15 mouse cellular contexts compared by ENCODE assay signal in the genomic region with DNA sequence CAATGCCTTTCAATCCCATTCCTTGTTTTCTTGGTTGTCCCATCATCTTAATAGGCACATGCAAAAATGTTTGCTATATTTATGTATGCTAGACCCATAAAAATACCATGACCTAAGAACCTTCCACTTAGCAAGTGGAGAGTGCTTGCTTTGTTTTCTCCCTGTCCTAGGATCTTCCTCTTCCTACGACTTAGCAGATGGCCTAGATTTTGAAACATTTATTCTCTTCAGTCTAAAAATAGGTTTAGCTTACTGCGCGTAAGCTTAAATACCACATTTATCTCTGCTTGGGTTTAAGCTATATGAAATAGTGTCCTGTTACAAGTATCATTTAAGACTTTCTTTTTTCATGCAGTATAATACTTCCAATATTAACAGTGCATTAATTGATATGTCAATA.
DNase-seq lines count a peak whose midpoint lies in the region; ATAC-seq and TF ChIP-seq lines count a peak whose summit lies in the region.
"Had no signal": no experiment of that assay in that cellular context is flagged by ENCODE, and none has a peak within 500 bp of the region (broad histone marks: within the 10 kb centered on the region; RNA-seq: fewer than 3 reads in every experiment).

No protein-coding gene starts in this region.

- no peak for TF ChIP-seq POLR2A in olfactory bulb, adult 2 months (IDR thresholded peaks at IDR 0.05; ENCODE audit: insufficient read depth, low read depth, low read length)

- no peaks in the 10 kb centered on the region for H3K27me3 ChIP-seq in hindbrain, embryonic 14.5 days (ENCODE audit: control insufficient read depth, insufficient read depth, low read length)
- no peaks in the 10 kb centered on the region for H3K27me3 ChIP-seq in hindbrain, embryonic 16.5 days (replicated peaks; ENCODE audit: control insufficient read depth, insufficient read depth, low read length)
- no peaks in the 10 kb centered on the region for H3K27me3 ChIP-seq in midbrain, postnatal 0 days (ENCODE audit: insufficient read depth, low read length)
- H3K27me3 ChIP-seq in midbrain, embryonic 14.5 days (ENCODE audit: control insufficient read depth, insufficient read depth, low read length) = no peaks in the 10 kb centered on the region
- H3K27me3 ChIP-seq: hindbrain, embryonic 12.5 days; intestine, embryonic 15.5 days; neural tube, embryonic 12.5 days had no signal

- no peak overlapping the region for H3K9ac ChIP-seq in hindbrain, embryonic 14.5 days
- no peak overlapping the region for H3K9ac ChIP-seq in hindbrain, embryonic 16.5 days (ENCODE audit: low read depth, low read length)
- H3K9ac ChIP-seq in midbrain, postnatal 0 days (replicated peaks; ENCODE audit: low read length, poor library complexity, severe bottlenecking) = no peak overlapping the region
- no peak overlapping the region for H3K9ac ChIP-seq in midbrain, embryonic 14.5 days (replicated peaks; ENCODE audit: low read length)
- H3K9ac ChIP-seq: hindbrain, embryonic 12.5 days; intestine, embryonic 15.5 days; liver, embryonic 14.5 days; neural tube, embryonic 12.5 days had no signal

- no peak overlapping the region for H3K4me2 ChIP-seq in hindbrain, embryonic 14.5 days (replicated peaks)
- H3K4me2 ChIP-seq in hindbrain, embryonic 16.5 days (ENCODE audit: low read length) = no peak overlapping the region
- no peak overlapping the region for H3K4me2 ChIP-seq in midbrain, postnatal 0 days (ENCODE audit: low read depth, low read length, poor library complexity, severe bottlenecking)
- no peak overlapping the region for H3K4me2 ChIP-seq in midbrain, embryonic 14.5 days (ENCODE audit: low read length)
- H3K4me2 ChIP-seq: hindbrain, embryonic 12.5 days; intestine, embryonic 15.5 days; neural tube, embryonic 12.5 days had no signal

- no peak for DNase-seq in hindbrain, embryonic 14.5 days (ENCODE audit: low spot score)
- no peak for DNase-seq in midbrain, postnatal 0 days (ENCODE audit: low spot score)
- no peak for DNase-seq in midbrain, embryonic 14.5 days
- DNase-seq in cerebellum, adult 11 months = no peak
- DNase-seq: cerebellum, postnatal 10 days; layer of hippocampus, postnatal 36 days; left cerebral cortex, postnatal 4 days; lung, postnatal 36 days had no signal

- H3K4me1 ChIP-seq in hindbrain, embryonic 14.5 days (replicated peaks; ENCODE audit: control insufficient read depth, insufficient read depth, low read length) = peaks cover 25% of the 10 kb centered on the region
- H3K4me1 ChIP-seq in hindbrain, embryonic 16.5 days (ENCODE audit: control insufficient read depth, insufficient read depth, low read depth, low read length) = peaks cover 13% of the 10 kb centered on the region
- H3K4me1 ChIP-seq in midbrain, postnatal 0 days (ENCODE audit: insufficient read depth, low read length) = peaks cover 9% of the 10 kb centered on the region
- peaks cover 26% of the 10 kb centered on the region for H3K4me1 ChIP-seq in midbrain, embryonic 14.5 days (ENCODE audit: control insufficient read depth, insufficient read depth, low read length)
- peaks cover 17% of the 10 kb centered on the region for H3K4me1 ChIP-seq in olfactory bulb, adult 2 months (ENCODE audit: control insufficient read depth, insufficient read depth, low read length)

- no peak overlapping the region for H3K4me3 ChIP-seq in hindbrain, embryonic 14.5 days (replicated peaks; ENCODE audit: low read length)
- H3K4me3 ChIP-seq in hindbrain, embryonic 16.5 days (ENCODE audit: low read length) = no peak overlapping the region
- no peak overlapping the region for H3K4me3 ChIP-seq in midbrain, postnatal 0 days (ENCODE audit: low read depth, low read length)
- H3K4me3 ChIP-seq in midbrain, embryonic 14.5 days (replicated peaks; ENCODE audit: low read depth, low read length) = no peak overlapping the region
- no peak overlapping the region for H3K4me3 ChIP-seq in olfactory bulb, adult 2 months (ENCODE audit: insufficient read depth, low read depth, low read length)
- H3K4me3 ChIP-seq: hindbrain, embryonic 12.5 days; intestine, embryonic 15.5 days; neural tube, embryonic 12.5 days had no signal

- H3K9me3 ChIP-seq in hindbrain, embryonic 14.5 days (ENCODE audit: control insufficient read depth, low read length) = no peaks in the 10 kb centered on the region
- no peaks in the 10 kb centered on the region for H3K9me3 ChIP-seq in hindbrain, embryonic 16.5 days (ENCODE audit: control insufficient read depth, low read length)
- no peaks in the 10 kb centered on the region for H3K9me3 ChIP-seq in midbrain, postnatal 0 days (ENCODE audit: low read length)
- H3K9me3 ChIP-seq in midbrain, embryonic 14.5 days (ENCODE audit: control insufficient read depth, low read length) = no peaks in the 10 kb centered on the region
- H3K9me3 ChIP-seq: hindbrain, embryonic 12.5 days; intestine, embryonic 15.5 days; neural tube, embryonic 12.5 days had no signal

- no peaks in the 10 kb centered on the region for H3K36me3 ChIP-seq in hindbrain, embryonic 14.5 days (replicated peaks; ENCODE audit: control insufficient read depth, insufficient read depth)
- no peaks in the 10 kb centered on the region for H3K36me3 ChIP-seq in hindbrain, embryonic 16.5 days (ENCODE audit: control insufficient read depth, insufficient read depth, low read length)
- no peaks in the 10 kb centered on the region for H3K36me3 ChIP-seq in midbrain, postnatal 0 days (ENCODE audit: insufficient read depth, low read length)
- no peaks in the 10 kb centered on the region for H3K36me3 ChIP-seq in midbrain, embryonic 14.5 days (ENCODE audit: control insufficient read depth, insufficient read depth, low read length)
- H3K36me3 ChIP-seq: hindbrain, embryonic 12.5 days; intestine, embryonic 15.5 days; neural tube, embryonic 12.5 days had no signal

- no peak for ATAC-seq in hindbrain, embryonic 14.5 days (ENCODE audit: low FRiP score)
- ATAC-seq in hindbrain, embryonic 16.5 days = no peak
- no peak for ATAC-seq in midbrain, postnatal 0 days (ENCODE audit: low FRiP score)
- no peak for ATAC-seq in midbrain, embryonic 14.5 days (ENCODE audit: low FRiP score, low TSS enrichment)
- peak; percentile 47 for ATAC-seq in granulocyte monocyte progenitor cell, adult 5-6 weeks (replicated peaks; ENCODE audit: poor library complexity, severe bottlenecking)
- ATAC-seq: intestine, embryonic 15.5 days had no signal

- TF ChIP-seq CTCF in midbrain, postnatal 0 days (IDR thresholded peaks at IDR 0.05) = no peak
- no peak for TF ChIP-seq CTCF in olfactory bulb, adult 2 months (IDR thresholded peaks at IDR 0.05; ENCODE audit: insufficient read depth, low read depth, low read length)

- H3K27ac ChIP-seq in hindbrain, embryonic 14.5 days = 0 out of 2 replicates have a peak overlapping the region, but pooled peaks have one; percentile 14
- H3K27ac ChIP-seq in hindbrain, embryonic 16.5 days (ENCODE audit: low read depth, low read length) = no peak overlapping the region
- peak overlapping the region; percentile 12; the same call in 1 of the 2 replicates for H3K27ac ChIP-seq in midbrain, postnatal 0 days (ENCODE audit: low read depth, low read length)
- no peak overlapping the region for H3K27ac ChIP-seq in midbrain, embryonic 14.5 days (replicated peaks; ENCODE audit: low read depth, low read length)
- peak overlapping the region; percentile 72 for H3K27ac ChIP-seq in olfactory bulb, adult 2 months (ENCODE audit: insufficient read depth, low read depth, low read length)
- H3K27ac ChIP-seq: hindbrain, embryonic 12.5 days; intestine, embryonic 15.5 days; liver, embryonic 14.5 days; neural tube, embryonic 12.5 days had no signal

- 89% methylated on average over 3 of the region's 3 CpGs for WGBS in hindbrain, embryonic 14.5 days
- WGBS in hindbrain, embryonic 16.5 days = 78% methylated on average over 3 of the region's 3 CpGs
- 77% methylated on average over 3 of the region's 3 CpGs for WGBS in midbrain, postnatal 0 days
- 90% methylated on average over 3 of the region's 3 CpGs for WGBS in midbrain, embryonic 14.5 days
- WGBS in olfactory bulb, adult 2 months = 30% methylated on average over 3 of the region's 3 CpGs

Comparison
In these comparisons a context has a peak if more than half of its experiments do, and no peak if none do; other contexts are left out.
1. H3K27ac ChIP-seq: peak in hindbrain, embryonic 14.5 days (single experiment), midbrain, postnatal 0 days (single experiment) and olfactory bulb, adult 2 months (single experiment); none in hindbrain, embryonic 16.5 days (single experiment) and midbrain, embryonic 14.5 days (single experiment).